Mouse (Mus musculus): ENCODE data around the gene Pla2g4e.

- TF ChIP-seq EP300 (IDR thresholded peaks at IDR 0.05; ENCODE audit: low read depth) (no peak), CTCF (IDR thresholded peaks at IDR 0.05; ENCODE audit: low read depth) (no peak)
These were observed 31.8 kb upstream of the Pla2g4e start for GRCm38 (mm10) chr2:120276951-120277350.
